Mouse (Mus musculus) small intestine, adult 2 months (tissue): Measurements from ENCODE around the gene Nt5c2.

Source experiments
- CTCF ChIP-seq: fragments of 200-500 bp; IDR thresholded peaks from 2 replicates; pipeline ENCODE4 v1.5.1; 2012; ENCODE audit warnings: low read depth, mild to moderate bottlenecking, control low read depth, inconsistent platforms, low read length, moderate library complexity, mixed read lengths; ENCODE audit not compliant: insufficient replicate concordance, insufficient read length; ENCODE audit errors: extremely low read depth
- POLR2A ChIP-seq: fragments of 200-500 bp; IDR thresholded peaks from 2 replicates; pipeline ENCODE4 v1.6.1; 2012; ENCODE audit warnings: low read depth, mild to moderate bottlenecking, control low read depth, inconsistent platforms, low read length, moderate library complexity

DNA sequence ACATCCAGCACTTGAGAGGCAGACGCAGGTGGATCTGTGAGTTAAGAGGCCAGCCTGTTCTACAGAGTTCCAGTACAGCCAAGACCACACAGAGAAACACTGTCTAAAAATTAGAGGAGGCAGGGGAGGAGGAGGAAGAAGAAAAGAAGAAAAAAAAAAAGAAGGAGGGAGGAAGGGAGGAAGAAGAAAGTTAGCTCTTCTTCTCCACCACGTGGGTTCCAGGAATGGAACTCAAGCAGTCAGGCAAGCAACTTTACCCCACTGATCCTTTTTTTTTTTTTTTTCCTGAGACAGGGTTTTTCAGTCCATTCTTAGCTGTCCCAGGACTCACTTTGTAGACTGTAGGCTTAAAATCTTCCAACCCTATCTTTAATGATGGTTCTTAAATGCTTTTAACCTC lies 38.2 kb downstream of the Nt5c2 start:
- no peak for TF ChIP-seq CTCF
- TF ChIP-seq POLR2A = no peak
